Mouse (Mus musculus): ENCODE data around the gene Osbpl10. TPM values are rescaled to one million over a fixed set of nuclear protein-coding genes. Genes with fewer than 3 reads are reported as not detected.

Osbpl10 gene
- polyA plus RNA-seq, 1 experiment from 2014 or later = 1.5 TPM

- no peaks in the 10 kb centered on the region for H3K27me3 ChIP-seq (replicated peaks)
- no peak overlapping the region for H3K9ac ChIP-seq
- no peak overlapping the region for H3K27ac ChIP-seq (replicated peaks)
- ATAC-seq (ENCODE audit: extremely low read depth, insufficient number of reproducible peaks, low FRiP score, low TSS enrichment) = no peak
- WGBS = 51% methylated on average over 5 of the region's 5 CpGs
- no peak overlapping the region; the same call in 1 of the 2 replicates for H3K4me2 ChIP-seq
- H3K4me3 ChIP-seq = no peak overlapping the region
- H3K36me3 ChIP-seq = peaks cover 5% of the 10 kb centered on the region; the same call in 1 of the 2 replicates
- H3K4me1 ChIP-seq = peaks cover 11% of the 10 kb centered on the region
- no peaks in the 10 kb centered on the region for H3K9me3 ChIP-seq
These were observed 227.8 kb downstream of the Osbpl10 start for GRCm38 (mm10) chr9:115206219-115206618.

GRCm38 (mm10) chr9:115209737-115210136, 231.4 kb downstream of the Osbpl10 start:
- Histone ChIP-seq H3K4me2 (no peak overlapping the region), H3K36me3 (peaks cover 5% of the 10 kb centered on the region; the same call in 1 of the 2 replicates), H3K4me3 (no peak overlapping the region), H3K27me3 (replicated peaks) (no peaks in the 10 kb centered on the region), H3K4me1 (peaks cover 16% of the 10 kb centered on the region), H3K9ac (no peak overlapping the region), H3K27ac (replicated peaks) (no peak overlapping the region), H3K9me3 (peaks cover 5% of the 10 kb centered on the region; the same call in 1 of the 2 replicates)
- no peak for ATAC-seq (ENCODE audit: extremely low read depth, insufficient number of reproducible peaks, low FRiP score, low TSS enrichment)
- 71% methylated on average over 7 of the region's 7 CpGs for WGBS

GRCm38 (mm10) chr9:115210535-115210934, 232.2 kb downstream of the Osbpl10 start:
- H3K9ac ChIP-seq = no peak overlapping the region
- no peaks in the 10 kb centered on the region for H3K27me3 ChIP-seq (replicated peaks)
- H3K4me2 ChIP-seq = no peak overlapping the region
- H3K27ac ChIP-seq (replicated peaks) = no peak overlapping the region
- H3K9me3 ChIP-seq = peaks cover 5% of the 10 kb centered on the region; the same call in 1 of the 2 replicates
- peaks cover 23% of the 10 kb centered on the region for H3K4me1 ChIP-seq
- ATAC-seq (ENCODE audit: extremely low read depth, insufficient number of reproducible peaks, low FRiP score, low TSS enrichment) = no peak
- peaks cover 5% of the 10 kb centered on the region; the same call in 1 of the 2 replicates for H3K36me3 ChIP-seq
- WGBS = 82% methylated on average over 12 of the region's 12 CpGs
- no peak overlapping the region for H3K4me3 ChIP-seq

- Histone ChIP-seq H3K4me3 (no peak overlapping the region), H3K9ac (no peak overlapping the region), H3K36me3 (no peaks in the 10 kb centered on the region), H3K27me3 (replicated peaks) (no peaks in the 10 kb centered on the region), H3K4me1 (peaks cover 20% of the 10 kb centered on the region), H3K4me2 (no peak overlapping the region), H3K27ac (replicated peaks) (no peak overlapping the region), H3K9me3 (peaks cover 5% of the 10 kb centered on the region; the same call in 1 of the 2 replicates)
- ATAC-seq (ENCODE audit: extremely low read depth, insufficient number of reproducible peaks, low FRiP score, low TSS enrichment) = no peak
- 83% methylated on average over 5 of the region's 5 CpGs for WGBS
These were observed 235.4 kb downstream of the Osbpl10 start for GRCm38 (mm10) chr9:115213755-115214264.

GRCm38 (mm10) chr9:115214572-115215571, 236.5 kb downstream of the Osbpl10 start:
- H3K9me3 ChIP-seq = peaks cover 5% of the 10 kb centered on the region; the same call in 1 of the 2 replicates
- ATAC-seq (ENCODE audit: extremely low read depth, insufficient number of reproducible peaks, low FRiP score, low TSS enrichment) = no peak
- H3K4me2 ChIP-seq = no peak overlapping the region
- WGBS = 23% methylated on average over 7 of the region's 7 CpGs
- peak overlapping the region; percentile 24; the same call in 1 of the 2 replicates for H3K27ac ChIP-seq (replicated peaks)
- H3K4me1 ChIP-seq = peaks cover 20% of the 10 kb centered on the region
- no peak overlapping the region for H3K9ac ChIP-seq
- H3K4me3 ChIP-seq = no peak overlapping the region
- no peaks in the 10 kb centered on the region for H3K27me3 ChIP-seq (replicated peaks)
- no peaks in the 10 kb centered on the region for H3K36me3 ChIP-seq

GRCm38 (mm10) chr9:115215830-115216701, 237.7 kb downstream of the Osbpl10 start:
- Histone ChIP-seq H3K27ac (replicated peaks) (no peak overlapping the region), H3K9ac (no peak overlapping the region), H3K4me2 (peak overlapping the region; percentile 30; the same call in 1 of the 2 replicates), H3K27me3 (replicated peaks) (no peaks in the 10 kb centered on the region), H3K36me3 (no peaks in the 10 kb centered on the region), H3K4me1 (peaks cover 20% of the 10 kb centered on the region), H3K9me3 (peaks cover 5% of the 10 kb centered on the region; the same call in 1 of the 2 replicates), H3K4me3 (no peak overlapping the region)
- 34% methylated on average over 21 of the region's 21 CpGs for WGBS
- no peak for ATAC-seq (ENCODE audit: extremely low read depth, insufficient number of reproducible peaks, low FRiP score, low TSS enrichment)

- no peak overlapping the region for H3K27ac ChIP-seq (replicated peaks)
- no peak overlapping the region for H3K9ac ChIP-seq
- H3K4me1 ChIP-seq = peaks cover 20% of the 10 kb centered on the region
- H3K36me3 ChIP-seq = no peaks in the 10 kb centered on the region
- H3K4me2 ChIP-seq = no peak overlapping the region
- no peaks in the 10 kb centered on the region for H3K27me3 ChIP-seq (replicated peaks)
- WGBS = 29% methylated on average over 9 of the region's 9 CpGs
- H3K9me3 ChIP-seq = peaks cover 5% of the 10 kb centered on the region; the same call in 1 of the 2 replicates
- ATAC-seq (ENCODE audit: extremely low read depth, insufficient number of reproducible peaks, low FRiP score, low TSS enrichment) = no peak
- H3K4me3 ChIP-seq = no peak overlapping the region
These were observed 239.6 kb downstream of the Osbpl10 start for GRCm38 (mm10) chr9:115217984-115218383.

- Histone ChIP-seq H3K36me3 (0 out of 2 replicates have a peak, but pooled peaks cover 8% of the 10 kb centered on the region), H3K27ac (replicated peaks) (no peak overlapping the region), H3K27me3 (replicated peaks) (no peaks in the 10 kb centered on the region), H3K4me1 (peaks cover 7% of the 10 kb centered on the region), H3K9ac (no peak overlapping the region), H3K4me2 (no peak overlapping the region), H3K4me3 (no peak overlapping the region), H3K9me3 (no peaks in the 10 kb centered on the region)
- 77% methylated on average over 7 of the region's 7 CpGs for WGBS
- ATAC-seq (ENCODE audit: extremely low read depth, insufficient number of reproducible peaks, low FRiP score, low TSS enrichment) = no peak
These were observed 242.1 kb downstream of the Osbpl10 start for GRCm38 (mm10) chr9:115220466-115220865.

GRCm38 (mm10) chr9:115221265-115221664, 242.9 kb downstream of the Osbpl10 start:
- no peaks in the 10 kb centered on the region for H3K9me3 ChIP-seq
- 80% methylated on average over 7 of the region's 7 CpGs for WGBS

GRCm38 (mm10) chr9:115224744-115225354, 246.5 kb downstream of the Osbpl10 start:
- Histone ChIP-seq H3K9ac (no peak overlapping the region), H3K4me1 (no peaks in the 10 kb centered on the region), H3K4me3 (no peak overlapping the region), H3K27me3 (replicated peaks) (no peaks in the 10 kb centered on the region), H3K36me3 (peaks cover 12% of the 10 kb centered on the region; the same call in 1 of the 2 replicates), H3K4me2 (no peak overlapping the region), H3K9me3 (no peaks in the 10 kb centered on the region), H3K27ac (replicated peaks) (no peak overlapping the region)
- no peak for ATAC-seq (ENCODE audit: extremely low read depth, insufficient number of reproducible peaks, low FRiP score, low TSS enrichment)
- 70% methylated on average over 7 of the region's 7 CpGs for WGBS

More at GRCm38 (mm10) chr9:115221265-115221664, 242.9 kb downstream of the Osbpl10 start:
- H3K9ac ChIP-seq = no peak overlapping the region
- ATAC-seq (ENCODE audit: extremely low read depth, insufficient number of reproducible peaks, low FRiP score, low TSS enrichment) = no peak
- no peaks in the 10 kb centered on the region for H3K27me3 ChIP-seq (replicated peaks)
- no peak overlapping the region for H3K27ac ChIP-seq (replicated peaks)
- H3K4me3 ChIP-seq = no peak overlapping the region
- H3K4me2 ChIP-seq = no peak overlapping the region
- 0 out of 2 replicates have a peak, but pooled peaks cover 8% of the 10 kb centered on the region for H3K36me3 ChIP-seq
- H3K4me1 ChIP-seq = no peaks in the 10 kb centered on the region

Data from heart, embryonic 13.5 days (tissue).